Mouse (Mus musculus) neural tube, embryonic 14.5 days (tissue): ENCODE data around the gene Gm10696. TPM values are rescaled to one million over a fixed set of nuclear protein-coding genes. Genes with fewer than 3 reads are reported as not detected.
"Not testable (repeated sequence)": the region's sequence is repeated elsewhere in the genome, so short reads cannot be mapped to it uniquely, and the experiment has no call there.

Experiments
- ATAC-seq: fragments of 200-750 bp; cut with Nextera tagmentation; 2 replicates; pipeline ENCODE4 v1.8.0; 2017; ENCODE audit warnings: low read depth, mild to moderate bottlenecking, moderate TSS enrichment, moderate library complexity
- H3K27ac ChIP-seq: fragments of 300-500 bp; sonication (generic); 2 replicates; pipeline ENCODE4 v1.5.1; 2014; ENCODE audit warnings: low read depth, mild to moderate bottlenecking, control low read depth, low read length, moderate library complexity, mixed read lengths
- H3K27me3 ChIP-seq: fragments of 300-500 bp; sonication (generic); 2 replicates; pipeline ENCODE4 v1.6.1; 2014; ENCODE audit warnings: low read length; ENCODE audit not compliant: control insufficient read depth, insufficient read depth
- H3K36me3 ChIP-seq: fragments of 300-500 bp; sonication (generic); 2 replicates; pipeline ENCODE4 v1.6.1; 2014; ENCODE audit warnings: low read length, mixed read lengths; ENCODE audit not compliant: control insufficient read depth, insufficient read depth
- H3K4me1 ChIP-seq: fragments of 300-500 bp; sonication (generic); 2 replicates; pipeline ENCODE4 v1.6.1; 2014; ENCODE audit warnings: low read length; ENCODE audit not compliant: control insufficient read depth, insufficient read depth
- H3K4me2 ChIP-seq: fragments of 300-500 bp; sonication (generic); 2 replicates; pipeline ENCODE4 v1.6.1; 2014; ENCODE audit warnings: mild to moderate bottlenecking, low read depth, low read length, control low read depth
- H3K4me3 ChIP-seq: fragments of 300-500 bp; sonication (generic); 2 replicates; pipeline ENCODE4 v1.5.1; 2014; ENCODE audit warnings: low read depth, low read length, control low read depth, mixed read lengths
- H3K9ac ChIP-seq: fragments of 300-500 bp; sonication (generic); replicated peaks from 2 replicates; pipeline ENCODE4 v1.6.1; 2014; ENCODE audit warnings: low read depth, mild to moderate bottlenecking, control low read depth, low read length, mixed read lengths
- H3K9me3 ChIP-seq: fragments of 300-500 bp; sonication (generic); 2 replicates; pipeline ENCODE4 v1.6.1; 2016; ENCODE audit warnings: low read length; ENCODE audit not compliant: control insufficient read depth
- WGBS: fragments of 180-500 bp; shearing (Covaris S2); extraction: QIAGEN DNeasy Blood & Tissue Kit; methylation state at CpG from one replicate; pipeline ENCODE4 v1.1.7; 2014; 5-methylcytosine and 5-hydroxymethylcytosine counted together
- polyA plus RNA-seq: library from polyadenylated mRNA; unstranded; fragments of >200 nt; fragmentation: Nextera tagmentation; extraction: Ambion mirVana; gene quantifications from 2 replicates; pipeline ENCODE4 v1.2.1, GENCODE M21; 2014

The Gm10696 gene
- not detected in 2 replicates for polyA plus RNA-seq

- 94% methylated on average over 1 of the region's 1 CpGs for WGBS
- H3K27ac ChIP-seq, H3K4me1 ChIP-seq, H3K9me3 ChIP-seq, H3K9ac ChIP-seq, H3K36me3 ChIP-seq, H3K4me3 ChIP-seq, ATAC-seq, H3K4me2 ChIP-seq, H3K27me3 ChIP-seq: not testable (repeated sequence)
Observed at GRCm38 (mm10) chr3:94178093-94178492, at the start of gene Gm10696. Gene Gm10696 (minus strand): TSS chr3:94178193.

GRCm38 (mm10) chr3:94196414-94196813, 18.4 kb upstream of the Gm10696 start, which contains the start of gene Gm5286:
Gene Gm5286 (plus strand): TSS chr3:94196714.
- not testable (repeated sequence) for H3K4me3 ChIP-seq, H3K27ac ChIP-seq, H3K4me2 ChIP-seq, H3K9me3 ChIP-seq, H3K27me3 ChIP-seq, H3K4me1 ChIP-seq, H3K9ac ChIP-seq, ATAC-seq, H3K36me3 ChIP-seq
- WGBS, result 98% methylated on average over 2 of the region's 4 CpGs

DNA sequence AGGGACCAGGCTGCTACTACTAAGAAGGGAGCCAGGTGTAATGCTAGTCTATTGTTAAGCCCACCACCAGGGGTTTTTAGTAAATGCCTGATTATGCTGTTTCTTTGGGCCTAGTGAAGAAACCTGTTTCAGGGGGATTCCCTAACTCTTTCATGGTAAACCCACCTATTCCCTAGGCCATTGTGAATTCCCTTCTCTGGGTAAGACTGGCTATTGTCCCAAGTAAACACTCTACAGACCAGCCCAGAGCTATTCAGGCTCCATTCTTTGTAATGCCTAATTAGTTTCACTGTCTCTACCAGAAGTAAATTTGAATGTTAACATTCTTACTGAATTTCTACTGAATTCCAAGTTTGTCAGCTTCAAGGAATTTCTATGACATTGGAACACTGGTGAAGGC, 10.6 kb downstream of the Gm10696 start:
- not testable (repeated sequence) for H3K4me2 ChIP-seq, H3K9me3 ChIP-seq, H3K4me1 ChIP-seq, ATAC-seq, H3K9ac ChIP-seq, H3K27me3 ChIP-seq, H3K4me3 ChIP-seq, H3K36me3 ChIP-seq, H3K27ac ChIP-seq

Other genes starting within 250 kb of the Gm10696 start
- not detected in 2 replicates for gene Gm9117, start 234.7 kb downstream of the Gm10696 start, polyA plus RNA-seq
- gene Tdpoz5, start 216.9 kb downstream of the Gm10696 start, polyA plus RNA-seq, result not detected in 2 replicates
- not detected in 2 replicates for gene Gm9125, start 123.3 kb downstream of the Gm10696 start, polyA plus RNA-seq
- gene Gm10697, start 105.5 kb downstream of the Gm10696 start, polyA plus RNA-seq, result not detected in 2 replicates
- not detected in 2 replicates for gene Gm5286, start 18.5 kb upstream of the Gm10696 start, polyA plus RNA-seq
- not detected in 2 replicates for gene Gm4778, start 85.8 kb upstream of the Gm10696 start, polyA plus RNA-seq
- gene Them4, start 131.9 kb upstream of the Gm10696 start, polyA plus RNA-seq, result 63.3 and 68.8 TPM in 2 replicates
- gene Them5, start 163.9 kb upstream of the Gm10696 start, polyA plus RNA-seq, result 0.22 TPM in 1 of 2 replicates, not detected in the other
- gene C2cd4d, start 184.2 kb upstream of the Gm10696 start, polyA plus RNA-seq, result 3.9 and 4.3 TPM in 2 replicates
- gene Rorc, start 194.6 kb upstream of the Gm10696 start, polyA plus RNA-seq, result 0.24 and 0.49 TPM in 2 replicates
- 1.3 and 1.4 TPM in 2 replicates for gene Lingo4, start 220.3 kb upstream of the Gm10696 start, polyA plus RNA-seq
- gene Tdrkh, start 235.1 kb upstream of the Gm10696 start, polyA plus RNA-seq, result 51.5 and 52.5 TPM in 2 replicates